Mouse (Mus musculus) activated CD4-positive, CD25-positive, alpha-beta regulatory T cell (primary cell): ENCODE results near the gene Syngr1. TPM values are rescaled to one million over a fixed set of nuclear protein-coding genes. Genes with fewer than 3 reads are reported as not detected.

ENCODE experiments used
- polyA plus RNA-seq, 2 experiments: library from polyadenylated mRNA; unstranded; fragments of 100-300 nt; shearing (Covaris generic); gene quantifications; one replicate each; pipeline ENCODE4 v1.2.1; 2017

The Syngr1 gene
- polyA plus RNA-seq: under 1 TPM; 0.60 to 0.93 TPM

GRCm38 (mm10) chr15:80091121-80091955 is at the start of gene Syngr1, which contains the start of gene Rpl3:
Gene Syngr1 (plus strand): TSS chr15:80091334.
Gene Rpl3 (minus strand): TSS chr15:80091868.

GRCm38 (mm10) chr15:80132993-80133586 is 42.0 kb downstream of the Syngr1 start, which contains the start of gene Tab1:
Gene Tab1 (plus strand): TSS chr15:80133127.

Other genes with a start within 250 kb of the Syngr1 start
- gene Apobec3, start 199.7 kb upstream of the Syngr1 start, polyA plus RNA-seq: 100 to 1,000 TPM; 406 to 436 TPM
- gene Cbx7, start 120.2 kb upstream of the Syngr1 start, polyA plus RNA-seq: 100 to 1,000 TPM in 1 of 2 experiments, 10 to 100 TPM in 1; 77.1 to 109 TPM
- gene Pdgfb, start 76.4 kb upstream of the Syngr1 start, polyA plus RNA-seq: 1 to 10 TPM in 1 of 2 experiments, under 1 TPM in 1; 0.38 to 1.7 TPM
- 1,000 to 10,000 TPM; 1,222 to 2,349 TPM for gene Rpl3, start 534 bp downstream of the Syngr1 start, polyA plus RNA-seq
- gene Tab1, start 41.8 kb downstream of the Syngr1 start, polyA plus RNA-seq: 10 to 100 TPM; 17.2 to 23.3 TPM
- not detected for gene Mgat3, start 82.4 kb downstream of the Syngr1 start, polyA plus RNA-seq
- gene Mief1, start 142.7 kb downstream of the Syngr1 start, polyA plus RNA-seq: 10 to 100 TPM; 20.5 to 24.5 TPM
- not detected for gene AC140267.1, start 144.5 kb downstream of the Syngr1 start, polyA plus RNA-seq
- 10 to 100 TPM; 79.7 to 98.2 TPM for gene Atf4, start 163.8 kb downstream of the Syngr1 start, polyA plus RNA-seq
- gene Rps19bp1, start 173.0 kb downstream of the Syngr1 start, polyA plus RNA-seq: 10 to 100 TPM; 30.3 to 37.1 TPM
- under 1 TPM; 0.06 to 0.26 TPM for gene Cacna1i, start 195.9 kb downstream of the Syngr1 start, polyA plus RNA-seq